Mouse (Mus musculus) ES-Bruce4 (cell line): Measurements from ENCODE around the gene Serpinb9c.

Experiments
- CTCF ChIP-seq: IDR thresholded peaks from one replicate; pipeline ENCODE4 v1.8.1; 2011; ENCODE audit warnings: low read depth, low read length
- EP300 ChIP-seq: IDR thresholded peaks from 2 replicates; pipeline ENCODE4 v1.6.1; 2011; ENCODE audit warnings: low read depth, low read length; ENCODE audit not compliant: insufficient read depth
- POLR2A ChIP-seq: IDR thresholded peaks from one replicate; pipeline ENCODE4 v1.8.1; 2011; ENCODE audit warnings: low read length; ENCODE audit not compliant: insufficient read depth

GRCm38 (mm10) chr13:33141435-33141834, 18.1 kb downstream of the Serpinb9c start:
- TF ChIP-seq POLR2A (no peak), CTCF (no peak), EP300 (no peak)
